Mouse (Mus musculus) 416B (cell line): ENCODE results near the gene Gm45799.

Experiments used
- DNase-seq: peaks from one replicate; pipeline ENCODE4 v3.0.0; 2011; ENCODE audit warnings: low read depth

The Gm45799 gene

DNA sequence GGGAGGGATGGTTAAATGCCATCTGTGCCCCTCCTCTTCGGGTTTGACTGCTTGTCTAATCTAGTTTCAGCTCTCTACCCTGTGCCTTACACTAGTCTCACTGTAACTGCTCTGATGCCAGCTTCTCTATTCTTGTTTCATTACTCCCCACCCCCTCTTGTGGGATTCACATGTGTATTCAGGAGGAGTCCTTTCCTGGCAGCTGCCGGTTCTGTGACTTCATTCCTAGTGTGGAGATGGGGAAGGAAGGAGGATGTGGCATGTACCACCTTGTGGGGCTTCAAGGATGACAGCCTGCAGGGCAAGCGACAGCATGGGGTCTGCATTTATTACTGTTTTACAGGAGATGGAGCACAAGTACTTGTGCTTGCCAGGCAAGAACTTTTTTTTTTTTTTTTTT lies 1.6 kb downstream of the Gm45799 start:
- DNase-seq = peak; percentile 35

GRCm38 (mm10) chr7:105650639-105651435 lies 10.5 kb downstream of the Gm45799 start, which contains the start of gene Dnhd1:
Gene Dnhd1 (plus strand): TSS chr7:105650827.
- DNase-seq = peak; percentile 55

- DNase-seq = no peak
Observed at GRCm38 (mm10) chr7:105685541-105686197, 45.3 kb downstream of the Gm45799 start.

- peak; percentile 40 for DNase-seq
Observed at GRCm38 (mm10) chr7:105690875-105691274, 50.5 kb downstream of the Gm45799 start.

DNA sequence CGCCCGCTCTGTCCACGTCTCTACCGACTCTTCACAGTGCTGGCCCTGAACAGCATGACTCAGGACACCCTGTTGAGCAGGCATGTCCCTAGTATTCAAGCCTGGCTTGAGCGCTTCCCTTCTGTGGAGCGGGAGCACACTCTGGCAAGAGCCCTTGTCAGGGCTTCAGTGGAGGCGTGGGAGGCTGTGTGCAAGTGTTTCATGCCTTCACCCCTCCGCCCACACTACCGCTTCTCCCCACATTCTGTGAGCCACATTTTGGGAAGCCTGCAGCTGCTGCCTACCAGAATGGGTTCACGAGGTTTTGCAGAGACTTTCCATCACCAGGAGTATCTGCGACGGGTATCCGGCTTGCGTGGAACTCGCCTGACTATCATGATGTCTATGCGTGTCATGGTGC lies 62.8 kb downstream of the Gm45799 start:
- DNase-seq = no peak

- DNase-seq = no peak
Observed at GRCm38 (mm10) chr7:105703816-105704215, 63.5 kb downstream of the Gm45799 start.

DNA sequence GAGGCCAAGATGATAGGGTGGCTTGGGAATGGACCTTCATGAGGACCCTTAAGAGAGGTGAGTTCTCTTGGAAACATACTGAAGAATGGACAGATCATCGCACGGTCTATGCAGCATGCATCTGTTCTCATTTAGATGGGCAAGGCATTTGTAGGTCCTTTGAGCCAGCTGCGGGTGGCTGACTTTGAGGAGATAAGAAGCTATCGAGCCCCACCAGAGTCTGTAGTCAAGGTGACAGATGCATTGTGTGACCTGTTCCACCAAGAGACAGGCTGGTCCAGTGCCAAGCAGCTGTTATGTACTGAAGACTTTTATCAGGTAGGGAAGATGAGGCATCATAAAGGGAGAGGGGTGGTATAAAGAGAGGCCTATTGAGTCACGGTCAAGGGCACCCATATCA lies 68.4 kb downstream of the Gm45799 start:
- DNase-seq = no peak

DNA sequence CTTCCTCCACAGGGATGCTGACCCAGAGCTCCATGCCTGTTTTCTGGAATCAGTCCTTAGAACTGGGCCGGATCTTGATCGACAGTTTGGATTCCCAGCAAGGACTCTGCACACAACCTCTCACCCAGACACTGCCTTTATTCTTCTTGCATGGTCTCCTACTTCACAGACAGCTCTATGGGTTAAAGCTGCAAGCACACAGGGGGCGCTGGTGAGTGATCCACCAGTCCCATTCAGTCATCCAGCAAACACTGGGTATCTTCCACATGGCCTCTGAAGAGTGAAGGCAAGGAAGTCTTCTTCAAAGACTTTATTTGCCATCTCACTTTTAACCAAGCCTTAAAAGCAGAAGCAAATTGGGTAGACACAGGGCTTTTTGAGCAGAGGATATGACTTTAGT lies 75.0 kb downstream of the Gm45799 start:
- DNase-seq = no peak

GRCm38 (mm10) chr7:105721916-105722315 lies 81.6 kb downstream of the Gm45799 start:
- no peak for DNase-seq

DNA sequence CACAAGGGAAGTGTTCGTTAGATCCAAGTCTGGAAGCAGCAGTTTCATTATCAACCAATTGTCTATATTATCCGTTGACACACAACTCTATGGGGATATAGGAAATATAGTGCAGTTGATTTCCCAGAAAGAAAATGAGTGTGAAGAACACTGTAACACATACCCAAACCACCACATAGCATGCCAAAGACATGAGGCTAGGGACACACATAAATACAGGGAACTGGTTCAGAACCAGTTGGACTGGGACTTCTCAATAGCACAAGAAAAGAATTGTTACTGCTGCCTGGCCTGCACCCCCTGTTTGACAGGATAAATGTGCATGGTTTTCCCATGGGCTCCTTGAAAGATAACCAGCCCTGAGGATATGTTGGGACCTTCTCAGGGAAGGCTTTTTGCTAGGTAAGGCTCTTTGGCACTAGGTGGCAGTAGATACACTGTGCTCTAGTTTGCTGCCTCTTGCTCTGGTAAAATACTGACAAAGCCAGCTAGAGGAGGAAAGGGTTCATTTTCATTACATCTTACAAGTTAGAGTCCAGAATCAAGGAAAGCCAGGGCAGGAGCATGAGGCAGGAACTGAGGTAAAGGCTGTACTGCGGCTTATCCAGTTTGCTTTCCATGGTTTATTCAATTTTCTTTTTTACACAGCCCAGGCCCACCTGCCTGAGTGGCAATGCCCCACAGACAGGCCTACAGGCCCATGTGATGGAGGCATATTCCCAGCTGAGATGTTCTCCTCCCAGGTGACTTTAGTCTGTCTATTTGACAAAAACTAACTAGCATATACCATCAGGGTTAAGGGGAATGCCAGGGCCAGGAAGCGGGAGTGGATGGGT lies 86.0 kb downstream of the Gm45799 start:
- peak; percentile 81 for DNase-seq

DNA sequence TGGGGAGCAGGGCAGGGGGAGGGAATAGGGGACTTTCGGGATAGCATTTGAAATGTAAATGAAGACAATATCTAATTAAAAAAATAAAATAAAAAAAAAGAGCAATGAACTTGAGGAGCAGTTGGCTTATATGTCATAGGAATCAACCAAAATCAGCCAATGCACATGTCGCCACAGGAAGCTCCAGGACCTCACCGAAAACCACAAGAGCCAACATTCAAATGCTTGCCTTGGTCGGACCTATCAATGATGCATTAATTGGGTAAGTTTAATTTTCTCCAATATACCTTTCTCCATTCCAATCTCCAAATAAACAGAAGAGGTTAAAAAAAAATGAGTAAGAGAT lies 86.6 kb downstream of the Gm45799 start:
- peak; percentile 60 for DNase-seq

DNA sequence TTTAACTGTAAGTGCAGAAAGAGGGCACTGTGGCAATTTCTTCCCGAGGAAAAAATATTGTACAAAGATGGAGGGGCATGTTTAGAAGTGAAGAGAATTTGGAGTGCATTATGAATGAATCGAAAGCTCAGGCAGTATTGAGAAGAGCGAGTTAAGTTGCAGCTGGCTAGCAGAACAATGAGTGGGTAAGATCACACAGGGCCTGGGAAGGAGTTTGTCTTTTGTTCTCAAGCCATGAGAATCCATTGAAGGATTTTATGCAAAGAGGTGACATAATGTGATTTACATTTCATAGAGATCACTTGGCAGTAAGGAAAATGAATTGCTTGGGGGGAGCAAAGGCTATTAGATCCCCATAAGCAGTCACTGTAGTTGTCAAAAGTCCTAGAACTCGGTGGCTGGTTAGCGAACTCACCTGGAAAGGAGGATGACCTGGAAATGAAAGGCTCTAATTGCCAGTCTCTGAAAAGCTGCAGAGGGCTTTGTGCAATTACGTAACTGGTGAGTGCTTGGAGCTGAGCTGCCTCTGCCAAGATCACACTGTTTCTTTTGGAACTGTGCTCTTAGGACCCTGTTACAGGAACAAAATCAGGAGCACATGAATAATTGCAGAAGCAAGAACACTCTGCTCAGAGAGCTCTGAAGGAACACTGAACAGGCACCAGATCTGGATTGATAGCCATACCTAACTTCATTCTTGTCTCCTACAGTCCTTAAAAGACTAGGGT lies 88.5 kb downstream of the Gm45799 start:
- DNase-seq = no peak

DNA sequence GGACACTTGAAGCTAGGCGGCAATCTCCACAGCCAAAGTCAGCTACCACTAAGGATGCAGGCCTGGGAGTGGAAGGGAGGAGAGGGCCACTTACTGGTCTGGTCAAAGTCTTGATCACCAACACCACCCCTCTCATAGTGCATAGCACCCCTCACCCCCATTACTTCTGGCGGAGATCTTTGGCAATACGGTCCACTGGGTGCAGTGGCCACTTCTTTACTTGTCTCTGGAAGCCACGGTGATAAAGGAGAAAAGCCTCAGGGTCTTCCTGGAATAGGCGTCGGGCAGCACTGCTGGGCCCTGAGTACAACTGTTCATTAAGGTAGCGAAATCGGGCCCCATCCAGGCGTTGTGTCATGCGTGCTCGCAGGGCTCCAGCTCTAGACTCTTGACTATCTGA lies 93.5 kb downstream of the Gm45799 start:
- no peak for DNase-seq
